Mouse (Mus musculus) heart, postnatal 4 days (tissue): Measurements from ENCODE around the gene Krtap19-5. TPM values are rescaled to one million over a fixed set of nuclear protein-coding genes. Genes with fewer than 3 reads are reported as not detected.

Experiments used
- DNase-seq: peaks from one replicate; pipeline ENCODE4 v3.0.0; 2021
- total RNA-seq, 2 experiments: library from RNA; stranded (reverse); gene quantifications; 2 replicates each; pipeline ENCODE4 v1.2.3; 2021

Krtap19-5 gene
- not detected for total RNA-seq

DNA sequence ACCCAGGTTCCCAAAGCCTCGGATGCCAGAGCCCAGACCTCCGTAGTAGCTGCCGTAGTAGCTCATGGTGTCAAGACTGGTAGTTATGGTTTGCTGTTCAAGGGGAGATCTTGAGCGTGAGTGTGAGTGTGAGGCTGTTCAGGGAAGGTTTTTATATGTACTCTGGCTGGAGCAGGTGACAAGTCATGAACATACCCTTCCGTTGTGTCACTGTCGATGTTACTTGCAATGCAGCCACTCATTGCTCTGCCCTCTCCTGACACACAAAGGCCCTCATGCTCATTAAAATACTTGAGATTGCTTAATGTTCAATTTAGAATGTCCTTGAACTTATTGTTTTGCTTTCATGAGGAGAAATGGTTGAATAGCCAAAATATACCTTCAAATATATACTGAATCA, at the start of gene Krtap19-5:
Krtap19-5 (minus strand) TSS at position 101 of the 400 bp plus-strand sequence.
- no peak for DNase-seq

DNA sequence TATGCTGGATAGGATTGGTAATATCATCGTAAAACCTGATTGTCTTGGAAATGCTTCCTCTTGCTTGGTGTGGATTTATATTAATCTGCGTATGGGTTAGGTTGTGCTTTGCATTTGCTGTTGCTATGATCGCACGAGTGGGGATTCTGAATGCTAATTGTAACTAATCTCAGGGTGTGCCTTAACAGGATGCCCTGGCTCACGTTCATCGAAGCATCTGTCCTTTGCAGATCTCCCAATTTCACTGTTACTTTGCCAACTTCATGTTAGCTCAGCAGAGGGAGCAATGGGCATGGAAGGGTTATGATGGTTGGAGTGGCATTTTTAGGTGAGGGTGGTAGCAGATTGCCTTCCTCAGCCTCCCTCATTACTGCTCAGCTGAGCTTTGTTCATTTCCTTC, 44.8 kb upstream of the Krtap19-5 start:
- no peak for DNase-seq

DNA sequence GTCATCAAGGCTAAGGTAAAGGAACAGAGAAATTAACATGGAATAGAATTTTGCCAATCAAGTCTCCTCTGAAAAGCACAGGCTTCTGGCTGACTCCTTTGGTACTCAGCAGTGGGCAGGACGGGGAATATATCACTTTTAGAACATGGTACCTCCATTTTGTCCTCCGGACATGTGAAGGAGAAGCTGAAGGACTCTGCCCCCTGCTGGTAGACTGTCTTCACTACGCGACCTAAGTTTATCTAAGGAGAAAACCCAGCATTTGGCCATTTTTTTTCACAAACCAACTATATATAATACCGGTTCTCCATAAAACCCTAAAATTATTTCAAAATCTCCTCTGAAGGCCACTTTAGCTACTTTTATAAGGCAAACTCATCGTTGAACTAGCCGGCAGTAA, 42.0 kb upstream of the Krtap19-5 start:
- DNase-seq, result no peak

- DNase-seq, result no peak
Observed at GRCm38 (mm10) chr16:88932165-88932564, 35.9 kb upstream of the Krtap19-5 start, which contains the start of gene Krtap19-9b. TSS of gene Krtap19-9b (minus strand) at chr16:88932265.

- no peak for DNase-seq
Observed at GRCm38 (mm10) chr16:88886870-88887269, 9.4 kb downstream of the Krtap19-5 start.

- no peak for DNase-seq
Observed at GRCm38 (mm10) chr16:88884989-88885388, 11.3 kb downstream of the Krtap19-5 start, which contains the start of gene Krtap19-4. TSS of gene Krtap19-4 (minus strand) at chr16:88885089.

GRCm38 (mm10) chr16:88877938-88878337, 18.3 kb downstream of the Krtap19-5 start, which contains the start of gene Krtap19-3:
TSS of gene Krtap19-3 (minus strand) at chr16:88878038.
- DNase-seq, result no peak

DNA sequence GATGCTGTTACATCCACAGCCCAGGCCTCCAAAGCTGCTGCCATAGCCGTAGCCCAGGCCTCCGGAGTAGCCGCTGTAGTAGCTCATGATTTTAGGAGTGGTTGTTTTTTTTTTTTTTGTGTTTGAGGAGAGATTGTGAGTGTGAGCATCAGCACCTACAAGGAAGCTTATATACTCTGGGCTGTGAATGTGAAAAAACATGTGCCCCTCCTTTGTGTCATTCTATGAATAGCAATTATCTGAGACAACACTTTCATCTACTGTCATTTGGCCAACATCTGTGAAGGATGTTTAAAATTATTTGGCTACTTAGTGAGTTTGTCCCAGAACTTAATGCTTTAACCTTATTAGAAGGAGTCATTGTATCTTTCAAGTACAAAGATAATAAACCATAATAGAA, 22.1 kb downstream of the Krtap19-5 start, which contains the start of gene Krtap19-2:
Krtap19-2 (minus strand) TSS at position 101 of the 400 bp plus-strand sequence.
- no peak for DNase-seq

- no peak for DNase-seq
Observed at GRCm38 (mm10) chr16:88869311-88869710, 26.9 kb downstream of the Krtap19-5 start, which contains the start of gene Krtap19-1. TSS of gene Krtap19-1 (minus strand) at chr16:88869411.

DNA sequence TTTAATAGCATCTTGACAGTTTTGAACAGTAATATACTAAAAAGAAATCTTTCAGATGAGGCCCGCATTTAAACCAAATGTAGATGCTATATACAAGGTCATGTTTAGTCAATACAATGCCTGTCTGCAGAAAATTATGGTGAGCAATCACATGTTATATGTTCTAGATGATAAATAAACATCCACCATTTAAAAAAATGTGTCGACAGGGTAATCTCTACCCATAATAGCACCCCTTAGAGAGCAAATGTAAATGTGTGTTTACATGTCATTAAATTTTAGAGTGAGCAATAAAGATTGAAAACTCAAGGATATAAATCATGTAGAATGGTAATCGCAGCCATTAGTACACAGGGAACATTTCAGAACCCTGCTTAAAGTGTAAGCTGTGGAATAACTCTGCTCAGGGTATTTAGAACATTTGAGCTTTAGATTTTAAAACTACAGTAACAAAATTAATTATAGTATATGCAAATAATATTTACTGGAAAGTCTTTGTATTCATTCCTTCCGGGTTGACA, 31.3 kb downstream of the Krtap19-5 start:
- DNase-seq, result no peak

GRCm38 (mm10) chr16:88851450-88851849, 44.8 kb downstream of the Krtap19-5 start:
- DNase-seq, result peak; percentile 8

DNA sequence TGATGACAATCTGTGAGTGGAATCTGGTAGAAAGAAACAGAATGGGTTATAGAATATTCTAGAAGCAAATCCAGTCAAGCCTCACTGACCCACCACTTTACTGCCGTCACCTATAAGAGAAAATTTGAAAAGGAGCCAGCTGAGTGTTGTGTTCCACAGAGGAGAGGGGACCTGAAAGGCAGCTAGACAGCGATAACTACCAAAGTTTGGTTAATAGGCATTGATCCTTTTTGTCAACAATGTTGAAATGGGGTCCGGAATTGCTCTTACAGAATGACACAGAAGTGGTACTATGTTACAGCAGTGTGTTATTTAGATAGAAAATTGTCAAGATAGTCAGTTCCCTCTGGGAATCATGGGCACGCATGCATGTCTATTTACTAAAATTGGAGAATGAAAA, 47.7 kb downstream of the Krtap19-5 start:
- no peak for DNase-seq

DNA sequence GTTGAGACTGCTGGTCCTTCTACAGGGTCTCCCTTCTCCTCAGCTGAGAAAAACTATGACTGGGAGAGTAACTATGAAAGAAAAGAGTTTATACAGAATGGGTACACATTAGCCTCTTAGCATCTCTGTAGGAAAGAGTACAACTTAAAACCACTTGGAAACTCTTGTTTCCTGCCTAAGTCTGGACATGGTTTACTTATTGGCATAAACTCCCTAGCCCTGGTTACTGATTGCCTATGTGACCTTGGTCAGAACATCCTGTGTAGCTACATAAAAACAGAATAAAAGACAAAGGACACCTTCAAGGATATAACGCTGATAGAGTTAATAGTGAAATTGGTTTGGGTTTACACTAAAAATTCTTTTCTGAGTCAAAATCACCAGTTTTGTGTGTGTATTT, 48.9 kb downstream of the Krtap19-5 start:
- DNase-seq, result no peak

Other genes with a start within 250 kb of the Krtap19-5 start
- gene Krtap26-1, start 248.7 kb downstream of the Krtap19-5 start, total RNA-seq, result not detected
- gene Krtap27-1, start 224.8 kb downstream of the Krtap19-5 start, total RNA-seq, result not detected
- gene 2310061N02Rik, start 188.5 kb downstream of the Krtap19-5 start, total RNA-seq, result not detected
- not detected for gene Krtap13-1, start 167.6 kb downstream of the Krtap19-5 start, total RNA-seq
- gene Krtap13, start 144.8 kb downstream of the Krtap19-5 start, total RNA-seq, result not detected
- gene 2310034C09Rik, start 137.6 kb downstream of the Krtap19-5 start, total RNA-seq, result not detected
- not detected for gene 2310057N15Rik, start 122.3 kb downstream of the Krtap19-5 start, total RNA-seq
- gene Gm5965, start 118.6 kb downstream of the Krtap19-5 start, total RNA-seq, result not detected
- gene Gm20741, start 84.2 kb downstream of the Krtap19-5 start, total RNA-seq, result not detected
- not detected for gene Krtap15, start 76.2 kb downstream of the Krtap19-5 start, total RNA-seq
- gene Krtap14, start 70.3 kb downstream of the Krtap19-5 start, total RNA-seq, result not detected
- gene Krtap19-1, start 27.0 kb downstream of the Krtap19-5 start, total RNA-seq, result not detected
- gene Krtap19-2, start 22.2 kb downstream of the Krtap19-5 start, total RNA-seq, result not detected
- not detected for gene Krtap19-3, start 18.4 kb downstream of the Krtap19-5 start, total RNA-seq
- gene Krtap19-4, start 11.4 kb downstream of the Krtap19-5 start, total RNA-seq, result not detected
- gene Krtap19-9b, start 35.8 kb upstream of the Krtap19-5 start, total RNA-seq, result not detected
- not detected for gene Krtap16-3, start 66.4 kb upstream of the Krtap19-5 start, total RNA-seq
- not detected for gene Krtap22-2, start 114.3 kb upstream of the Krtap19-5 start, total RNA-seq
- gene Gm10229, start 118.8 kb upstream of the Krtap19-5 start, total RNA-seq, result not detected
- not detected for gene Krtap6-1, start 135.2 kb upstream of the Krtap19-5 start, total RNA-seq
- gene Gm10228, start 145.0 kb upstream of the Krtap19-5 start, total RNA-seq, result not detected
- gene Krtap6-5, start 151.4 kb upstream of the Krtap19-5 start, total RNA-seq, result not detected
- gene 1110025L11Rik, start 167.5 kb upstream of the Krtap19-5 start, total RNA-seq, result not detected
- not detected for gene Krtap6-3, start 187.6 kb upstream of the Krtap19-5 start, total RNA-seq
- not detected for gene Gm6358, start 244.4 kb upstream of the Krtap19-5 start, total RNA-seq